Mouse (Mus musculus) neural tube, embryonic 10.5 days (tissue): ENCODE data around the gene Nup133.

Experiments
- DNase-seq: peaks from one replicate; pipeline ENCODE4 v3.0.0-alpha.2; 2017; ENCODE audit warnings: low spot score; ENCODE audit errors: extremely low spot score

The Nup133 gene

GRCm38 (mm10) chr8:123887956-123888355 is 61.1 kb downstream of the Nup133 start:
- no peak for DNase-seq

GRCm38 (mm10) chr8:123887163-123887562 is 61.9 kb downstream of the Nup133 start:
- no peak for DNase-seq

GRCm38 (mm10) chr8:123884721-123885565 is 64.1 kb downstream of the Nup133 start:
- DNase-seq = peak; percentile 24

- DNase-seq = no peak
Measured at GRCm38 (mm10) chr8:123883094-123883493, 66.0 kb downstream of the Nup133 start.

GRCm38 (mm10) chr8:123882412-123882811 is 66.7 kb downstream of the Nup133 start:
- no peak for DNase-seq

GRCm38 (mm10) chr8:123880821-123881350 is 68.2 kb downstream of the Nup133 start:
- no peak for DNase-seq

- no peak for DNase-seq
Measured at GRCm38 (mm10) chr8:123880271-123880670, 68.8 kb downstream of the Nup133 start.

- DNase-seq = no peak
Measured at GRCm38 (mm10) chr8:123877865-123878264, 71.2 kb downstream of the Nup133 start.

- DNase-seq = no peak
Measured at GRCm38 (mm10) chr8:123874324-123874723, 74.7 kb downstream of the Nup133 start.

- no peak for DNase-seq
Measured at GRCm38 (mm10) chr8:123873364-123873763, 75.7 kb downstream of the Nup133 start.

- DNase-seq = no peak
Measured at GRCm38 (mm10) chr8:123872048-123872447, 77.0 kb downstream of the Nup133 start.

- DNase-seq = no peak
Measured at GRCm38 (mm10) chr8:123866971-123867370, 82.1 kb downstream of the Nup133 start.

GRCm38 (mm10) chr8:123865786-123866185 is 83.3 kb downstream of the Nup133 start:
- DNase-seq = no peak

- no peak for DNase-seq
Measured at GRCm38 (mm10) chr8:123860386-123860785, 88.7 kb downstream of the Nup133 start.

GRCm38 (mm10) chr8:123859648-123860259 is 89.3 kb downstream of the Nup133 start, which contains the start of gene Ccsap:
Gene Ccsap, minus strand, starts transcription at chr8:123860209.
- no peak for DNase-seq

GRCm38 (mm10) chr8:123858941-123859647 is 90.0 kb downstream of the Nup133 start:
- DNase-seq = peak; percentile 91

- no peak for DNase-seq
Measured at GRCm38 (mm10) chr8:123858574-123858940, 90.5 kb downstream of the Nup133 start.

- DNase-seq = no peak
Measured at GRCm38 (mm10) chr8:123857361-123857760, 91.7 kb downstream of the Nup133 start.

- DNase-seq = no peak
Measured at GRCm38 (mm10) chr8:123854733-123855475, 94.2 kb downstream of the Nup133 start.

GRCm38 (mm10) chr8:123854252-123854651 is 94.8 kb downstream of the Nup133 start:
- no peak for DNase-seq

GRCm38 (mm10) chr8:123851590-123851989 is 97.5 kb downstream of the Nup133 start:
- no peak for DNase-seq
